9 mouse cellular contexts compared by ENCODE assay signal in genomic region chr16:77166722-77167121, GRCm38 (mm10).
DNase-seq lines count a peak whose midpoint lies in the region; ATAC-seq and TF ChIP-seq lines count a peak whose summit lies in the region.
"Had no signal": no experiment of that assay in that cellular context is flagged by ENCODE, and none has a peak within 500 bp of the region (broad histone marks: within the 10 kb centered on the region; RNA-seq: fewer than 3 reads in every experiment).

No protein-coding gene starts in this region.

- no peak for TF ChIP-seq EP300 in stomach, postnatal 0 days (optimal IDR thresholded peaks at IDR 0.05)

- no peaks in the 10 kb centered on the region for H3K4me1 ChIP-seq in kidney, embryonic 16.5 days (ENCODE audit: insufficient read depth, low read length)
- no peaks in the 10 kb centered on the region for H3K4me1 ChIP-seq in stomach, postnatal 0 days (replicated peaks; ENCODE audit: control insufficient read depth, insufficient read depth)
- H3K4me1 ChIP-seq: heart, embryonic 15.5 days had no signal

- H3K4me3 ChIP-seq in kidney, embryonic 16.5 days (ENCODE audit: low read length): no peak overlapping the region
- H3K4me3 ChIP-seq in stomach, postnatal 0 days (ENCODE audit: low read depth, low read length): no peak overlapping the region
- H3K4me3 ChIP-seq: heart, embryonic 15.5 days had no signal

- peak; percentile 35 for DNase-seq in kidney, adult 18-20 months
- peak; percentile 19 for DNase-seq in thymus, postnatal 14 days
- DNase-seq in thymus, postnatal 0 days (ENCODE audit: low spot score): no peak
- DNase-seq in brain, embryonic 14.5 days (ENCODE audit: low read depth): peak; percentile 23
- DNase-seq in stomach, postnatal 0 days (ENCODE audit: low spot score): no peak
- DNase-seq in cerebellum, adult 11-12 months: no peak
- no peak for DNase-seq in frontal cortex, postnatal 36 days (ENCODE audit: low spot score in 2 of 2)

- TF ChIP-seq POLR2A in brain, embryonic 14.5 days (IDR thresholded peaks at IDR 0.05; ENCODE audit: borderline replicate concordance, extremely low read depth, insufficient read depth, insufficient read length, poor library complexity, severe bottlenecking): no peak

- no peaks in the 10 kb centered on the region for H3K36me3 ChIP-seq in kidney, embryonic 16.5 days (ENCODE audit: insufficient read depth, low read length)
- no peaks in the 10 kb centered on the region for H3K36me3 ChIP-seq in stomach, postnatal 0 days (ENCODE audit: control insufficient read depth, insufficient read depth, low read length)
- H3K36me3 ChIP-seq: heart, embryonic 15.5 days had no signal

- H3K9ac ChIP-seq in kidney, embryonic 16.5 days (replicated peaks; ENCODE audit: low read length): no peak overlapping the region
- no peak overlapping the region for H3K9ac ChIP-seq in stomach, postnatal 0 days (ENCODE audit: low read length)
- H3K9ac ChIP-seq: heart, embryonic 15.5 days had no signal

- H3K9me3 ChIP-seq in kidney, embryonic 16.5 days (ENCODE audit: low read length): no peaks in the 10 kb centered on the region
- no peaks in the 10 kb centered on the region for H3K9me3 ChIP-seq in stomach, postnatal 0 days (ENCODE audit: control insufficient read depth, low read length)
- H3K9me3 ChIP-seq: heart, embryonic 15.5 days had no signal

- H3K4me2 ChIP-seq in kidney, embryonic 16.5 days (replicated peaks; ENCODE audit: low read depth, low read length): no peak overlapping the region
- H3K4me2 ChIP-seq in stomach, postnatal 0 days (replicated peaks; ENCODE audit: low read depth): no peak overlapping the region
- H3K4me2 ChIP-seq: heart, embryonic 15.5 days had no signal

- WGBS in kidney, embryonic 16.5 days: 65% methylated on average over 4 of the region's 4 CpGs
- 63% methylated on average over 4 of the region's 4 CpGs for WGBS in stomach, postnatal 0 days

- ATAC-seq in kidney, embryonic 16.5 days (ENCODE audit: low FRiP score, low TSS enrichment): no peak
- ATAC-seq in stomach, postnatal 0 days (ENCODE audit: low FRiP score, low TSS enrichment): no peak

- no peak overlapping the region for H3K27ac ChIP-seq in kidney, embryonic 16.5 days (ENCODE audit: low read length)
- H3K27ac ChIP-seq in stomach, postnatal 0 days (replicated peaks): no peak overlapping the region
- H3K27ac ChIP-seq: heart, embryonic 15.5 days had no signal

- H3K27me3 ChIP-seq in kidney, embryonic 16.5 days (ENCODE audit: insufficient read depth, low read length): no peaks in the 10 kb centered on the region
- no peaks in the 10 kb centered on the region for H3K27me3 ChIP-seq in stomach, postnatal 0 days (ENCODE audit: control insufficient read depth, insufficient read depth, low read length)
- H3K27me3 ChIP-seq: heart, embryonic 15.5 days had no signal

- TF ChIP-seq CTCF in brain, embryonic 14.5 days (IDR thresholded peaks at IDR 0.05; ENCODE audit: borderline replicate concordance, extremely low read depth, insufficient read depth, insufficient read length): peak; percentile 36; the same call in 1 of the 2 replicates
- peak; percentile 57 for TF ChIP-seq CTCF in stomach, postnatal 0 days (IDR thresholded peaks at IDR 0.05; ENCODE audit: low read depth)

Comparison
In these comparisons a context has a peak if more than half of its experiments do, and no peak if none do; other contexts are left out.
1. DNase-seq: peak in kidney, adult 18-20 months (single experiment), thymus, postnatal 14 days (single experiment) and brain, embryonic 14.5 days (single experiment); none in thymus, postnatal 0 days (single experiment), stomach, postnatal 0 days (single experiment), cerebellum, adult 11-12 months (single experiment) and frontal cortex, postnatal 36 days (0 of 2).